Mouse (Mus musculus) megakaryocyte, embryonic 14.5 days (primary cell): ENCODE results near the gene Ctdspl.

Experiments used
- FLI1 ChIP-seq: IDR thresholded peaks from 2 replicates; pipeline ENCODE4 v1.6.1; 2012; ENCODE audit warnings: low read length, inconsistent platforms, mixed read lengths
- GATA1 ChIP-seq: IDR thresholded peaks from 3 replicates; pipeline ENCODE4 v1.6.1; 2012; ENCODE audit warnings: mixed read lengths, low read length, inconsistent platforms, borderline replicate concordance

- TF ChIP-seq GATA1 (no peak), FLI1 (no peak)
Observed at GRCm38 (mm10) chr9:119007266-119007665, 81.0 kb downstream of the Ctdspl start.
